Mouse (Mus musculus): ENCODE data around the gene Ephb1.

DNA sequence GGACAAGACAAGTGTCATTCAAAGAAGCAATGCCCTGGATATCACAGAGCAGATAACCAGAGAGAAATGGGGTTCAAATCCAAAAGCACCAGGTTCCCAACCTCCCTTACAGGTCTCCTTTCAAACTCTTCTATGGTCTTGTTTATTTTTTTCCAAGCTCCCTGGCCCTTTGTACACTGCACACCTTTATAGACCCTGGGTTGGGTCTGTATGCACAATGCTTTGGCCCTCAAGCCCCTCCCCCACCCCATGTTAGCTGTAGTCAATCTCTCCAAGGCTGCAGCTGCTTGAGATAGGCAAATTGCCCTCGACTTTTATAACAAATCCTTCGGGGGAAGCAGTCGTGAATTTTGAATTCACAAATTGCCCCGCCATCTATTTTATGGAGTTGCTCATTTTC, 429.7 kb downstream of the Ephb1 start:
- no peak for TF ChIP-seq POLR2A (IDR thresholded peaks at IDR 0.05; ENCODE audit: control insufficient read depth, low read depth, low read length)
- no peak for TF ChIP-seq CTCF (IDR thresholded peaks at IDR 0.05; ENCODE audit: control insufficient read depth, insufficient read depth, insufficient replicate concordance, low read depth, low read length)
